Mouse (Mus musculus) layer of hippocampus, postnatal 14 days (tissue): ENCODE measurements around the gene Slc9a9. TPM values are rescaled to one million over a fixed set of nuclear protein-coding genes. Genes with fewer than 3 reads are reported as not detected.
"Not testable (repeated sequence)": the region's sequence is repeated elsewhere in the genome, so short reads cannot be mapped to it uniquely, and the experiment has no call there.

Experiments
- DNase-seq, 2 experiments: peaks; one replicate each; pipeline ENCODE4 v3.0.0; 2021 to 2022; ENCODE audit warnings: low spot score in 2 of 2, mixed read lengths in 1 of 2
- long read RNA-seq, 2 experiments: library from polyadenylated mRNA; stranded (forward); transcript quantifications; one replicate each; pipeline ENCODE4 v2.0.0; 2021
- total RNA-seq, 2 experiments: library from RNA; stranded (reverse); gene quantifications; 2 replicates each; pipeline ENCODE4 v1.2.3; 2021

The Slc9a9 gene
- total RNA-seq = 10 to 100 TPM; 15.2 to 15.6 TPM
- long read RNA-seq, experiment 1, partial matches to known transcripts = 2 of 6 reads
- long read RNA-seq, experiment 1, other reads (novel, unspliced or antisense) = 0 of 6 reads
- long read RNA-seq, experiment 2, partial matches to known transcripts = 0 of 5 reads
- long read RNA-seq, experiment 2, other reads (novel, unspliced or antisense) = 1 of 5 reads

DNA sequence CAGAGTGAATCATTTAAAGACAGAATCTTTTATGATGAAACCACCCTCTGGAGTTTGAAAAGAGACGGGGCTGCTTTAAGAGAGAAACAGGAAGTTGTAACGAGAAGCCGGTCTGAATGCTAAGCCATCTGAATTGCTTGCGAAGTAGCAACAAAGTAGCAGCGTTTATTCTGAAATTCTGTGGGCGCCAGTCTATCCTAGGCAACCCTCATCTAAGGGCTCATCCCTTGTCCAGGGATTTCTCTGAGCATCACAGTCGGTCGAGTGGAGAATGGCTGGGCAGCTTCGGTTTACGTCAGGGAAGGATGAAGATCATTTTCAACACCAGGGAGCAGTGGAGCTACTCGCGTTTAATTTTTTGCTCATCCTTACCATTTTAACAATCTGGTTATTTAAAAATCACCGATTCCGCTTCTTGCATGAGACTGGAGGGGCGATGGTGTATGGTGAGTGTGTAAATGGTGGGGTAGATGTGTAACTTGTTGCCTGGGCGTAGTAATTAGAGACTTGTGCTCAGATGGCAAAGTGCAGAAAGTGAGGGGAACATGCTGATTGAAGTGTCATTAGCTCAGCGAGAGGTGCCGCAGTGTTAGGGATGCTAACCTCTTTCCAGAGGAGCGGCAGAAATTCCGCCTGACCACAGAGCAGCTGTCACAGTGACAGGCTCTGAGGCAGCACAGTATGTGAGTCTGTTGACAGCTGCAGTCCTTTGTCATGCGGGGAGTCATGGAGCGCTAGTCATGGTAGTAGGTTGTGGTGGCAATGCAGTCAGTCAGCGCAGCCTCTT is at the start of gene Slc9a9:
Gene Slc9a9, plus strand, starts transcription at position 119 of the 787 bp plus-strand sequence.
- peak; percentile 47 to 55 for DNase-seq

DNA sequence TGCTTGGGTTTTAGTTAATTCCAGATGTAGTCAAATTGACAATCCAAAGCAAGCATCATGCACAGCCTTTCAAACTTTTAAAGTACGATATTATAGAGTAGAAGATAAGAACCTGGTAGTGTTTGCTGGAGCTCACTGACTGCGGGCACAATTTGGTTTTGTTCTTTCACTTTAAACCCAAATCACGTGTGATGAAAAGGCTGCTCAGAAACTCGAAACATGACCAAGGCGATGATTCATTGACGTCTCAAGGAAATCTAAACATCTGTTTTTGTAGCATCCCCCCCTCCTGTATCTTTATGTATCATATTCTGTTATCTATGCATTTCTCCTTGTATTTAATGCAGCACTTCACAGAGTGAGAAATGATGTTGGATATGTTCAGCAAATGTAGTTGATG is 49.4 kb upstream of the Slc9a9 start:
- DNase-seq = no peak

DNA sequence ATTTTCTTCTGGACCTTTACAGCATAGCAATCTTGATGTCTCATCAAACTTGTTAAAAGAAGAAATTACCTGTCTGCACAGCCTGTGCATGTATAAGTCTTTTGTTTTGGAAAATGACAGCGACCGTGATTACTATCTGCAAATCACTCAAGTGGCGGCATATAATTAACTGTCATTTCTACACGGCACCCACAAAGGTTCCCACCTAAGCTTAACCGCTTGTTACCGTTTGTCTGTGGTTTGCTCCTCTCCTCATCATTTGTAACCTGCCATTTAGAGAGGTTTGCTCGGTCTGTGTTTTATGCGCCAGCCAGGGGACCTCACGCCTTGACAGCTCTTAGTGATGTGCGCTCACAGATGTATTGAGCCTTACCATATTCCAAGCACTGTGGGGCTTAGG is 48.9 kb upstream of the Slc9a9 start:
- DNase-seq = no peak

DNA sequence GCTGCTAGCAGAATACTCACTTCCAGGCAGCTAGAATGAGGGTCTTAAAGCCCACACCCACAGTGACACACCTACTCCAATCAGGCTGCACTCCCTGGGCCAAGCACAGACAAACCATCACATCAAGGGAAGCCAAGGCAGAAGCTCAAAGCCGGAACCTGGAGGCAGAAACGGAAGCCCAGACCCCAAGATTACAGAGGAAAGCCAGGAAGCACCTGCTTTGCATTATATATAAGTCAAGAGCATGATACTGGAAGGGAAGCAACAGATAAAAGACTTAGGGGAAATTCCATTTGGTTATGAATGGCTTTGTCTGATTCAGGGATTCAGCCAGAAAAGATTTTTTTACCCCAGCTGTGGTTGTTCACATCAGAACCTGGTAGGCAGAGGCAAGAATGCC is 47.8 kb upstream of the Slc9a9 start:
- no peak for DNase-seq

DNA sequence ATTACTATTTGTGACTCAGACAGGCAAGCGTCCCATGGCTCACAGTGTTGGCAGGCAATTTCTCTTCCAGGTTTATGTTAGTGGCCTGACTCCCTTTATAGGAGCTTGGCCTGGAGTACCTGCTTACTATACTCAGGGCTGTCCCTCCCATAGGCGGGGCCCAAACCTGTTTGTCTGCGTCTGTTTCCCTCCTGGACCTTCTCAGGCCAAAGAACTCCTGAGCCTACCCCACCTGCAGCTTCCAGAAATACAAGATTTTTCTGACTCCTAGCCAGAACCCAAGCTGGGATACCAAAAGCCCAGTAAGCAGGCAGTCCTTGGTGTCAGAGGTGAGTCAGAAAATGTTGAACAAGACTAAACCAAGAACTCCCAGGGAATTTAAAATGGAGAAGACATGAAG is 43.0 kb upstream of the Slc9a9 start:
- no peak for DNase-seq

DNA sequence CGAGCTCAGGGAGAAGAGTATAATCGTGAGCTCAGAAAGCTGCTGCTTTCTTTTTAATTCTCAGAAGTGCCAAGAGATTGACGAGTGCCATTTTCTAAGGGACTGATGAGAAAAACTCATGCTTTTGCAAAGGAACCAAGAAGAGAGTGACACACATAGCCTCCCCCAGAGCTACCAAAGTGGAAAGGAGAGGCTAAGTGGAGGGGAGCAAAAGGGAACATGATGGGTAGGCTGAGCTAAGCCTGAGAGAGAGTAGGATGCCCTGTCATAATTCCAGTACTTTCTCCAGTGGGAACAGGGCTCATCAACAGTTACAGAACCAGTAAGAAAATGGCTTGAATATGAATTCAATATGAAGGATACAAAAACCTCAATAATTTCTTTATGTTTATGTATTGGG is 40.8 kb upstream of the Slc9a9 start:
- DNase-seq = no peak

DNA sequence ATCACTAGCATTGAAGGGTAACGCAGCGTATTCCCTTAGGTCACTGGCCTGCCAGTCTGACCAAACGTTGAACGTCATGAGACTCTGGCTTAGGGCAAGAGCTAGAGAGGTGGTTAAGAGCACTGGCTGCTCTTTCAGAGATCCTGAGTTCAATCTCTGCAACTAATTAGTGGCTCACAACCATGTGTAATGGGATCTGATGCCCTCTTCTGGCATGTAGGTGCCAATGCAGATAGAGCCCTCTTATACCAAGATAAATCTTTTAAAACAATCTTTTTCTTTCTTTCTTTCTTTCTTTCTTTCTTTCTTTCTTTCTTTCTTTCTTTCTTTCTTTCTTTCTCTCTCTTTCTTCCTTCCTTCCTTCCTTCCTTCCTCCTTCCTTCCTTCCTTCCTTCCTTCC is 35.4 kb upstream of the Slc9a9 start:
- DNase-seq = not testable (repeated sequence)

DNA sequence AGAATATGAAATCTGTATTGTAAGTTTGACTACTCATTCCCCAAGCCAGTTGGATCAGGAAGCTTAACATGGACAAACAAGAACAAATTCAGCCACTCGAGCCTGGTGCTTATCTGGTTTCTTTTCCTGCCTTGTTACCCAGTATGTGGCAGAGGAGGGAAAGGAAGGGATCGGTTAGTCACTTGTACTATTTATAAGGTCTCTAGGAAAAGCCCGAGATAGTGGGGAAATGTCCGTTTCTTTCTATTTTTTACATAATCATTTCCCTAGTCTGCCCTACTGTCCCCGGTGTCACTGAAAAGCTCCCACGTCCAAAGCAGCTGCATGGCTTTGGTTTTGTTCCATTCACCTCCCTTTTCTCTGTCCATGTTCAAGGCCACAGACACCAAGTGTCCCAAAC is 24.1 kb upstream of the Slc9a9 start:
- no peak for DNase-seq

DNA sequence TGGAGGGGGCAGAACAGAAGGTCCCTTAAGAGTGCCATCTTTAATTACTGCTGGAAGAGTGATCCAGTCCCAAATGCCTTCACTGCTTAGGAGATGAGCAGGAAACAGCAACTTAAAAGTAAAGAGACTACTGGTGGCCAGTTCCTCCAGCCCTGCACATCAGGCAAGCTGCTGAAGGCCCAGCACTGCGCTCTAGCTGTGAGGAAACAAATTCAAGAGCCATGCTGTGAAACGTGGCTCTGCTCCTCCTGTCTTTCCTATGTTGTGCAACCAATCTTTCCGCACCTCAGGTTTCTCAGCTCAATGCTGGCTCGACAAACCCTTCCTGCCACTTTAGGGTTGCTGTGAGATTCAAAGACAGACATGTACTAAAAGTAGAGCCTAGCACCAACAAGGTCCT is 22.3 kb upstream of the Slc9a9 start:
- no peak for DNase-seq

DNA sequence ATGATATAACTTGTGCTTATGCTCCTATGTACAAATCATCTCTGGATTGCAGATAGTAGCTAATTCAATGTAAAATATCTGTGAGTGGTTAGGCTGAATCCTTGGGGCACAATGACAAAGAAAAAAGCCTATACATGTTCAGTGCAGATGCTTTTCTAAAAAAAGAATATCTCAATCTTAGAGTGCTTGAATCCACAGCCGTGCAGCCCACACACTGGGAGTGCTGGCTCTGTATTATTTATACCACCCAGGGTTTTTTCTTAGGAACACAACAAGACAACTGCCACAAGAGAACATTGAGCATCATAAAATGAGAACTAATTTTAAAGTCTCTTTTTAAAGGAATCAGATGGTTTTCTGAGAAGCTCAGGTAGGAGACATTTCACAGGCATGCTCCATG is 19.7 kb upstream of the Slc9a9 start:
- DNase-seq = no peak

DNA sequence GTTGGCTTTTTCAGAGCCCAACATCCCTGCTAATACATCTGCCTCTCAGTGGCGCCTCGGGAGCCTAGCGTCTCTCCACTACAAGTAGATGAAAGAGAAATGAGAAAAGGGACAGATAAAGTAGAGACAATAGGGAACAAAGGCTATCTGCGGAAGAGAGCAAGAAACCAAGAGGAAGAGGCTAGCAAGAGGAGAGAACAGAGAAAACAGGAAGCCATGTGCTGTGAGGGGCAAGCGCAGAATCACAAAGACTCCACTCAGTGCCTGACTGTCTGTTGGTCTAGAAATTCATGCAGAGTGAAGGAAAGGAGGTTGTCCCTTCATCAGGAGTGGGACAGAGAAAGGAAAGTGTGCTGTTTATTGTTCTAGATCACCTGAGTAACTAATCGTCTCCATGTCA is 16.5 kb upstream of the Slc9a9 start:
- DNase-seq = no peak

DNA sequence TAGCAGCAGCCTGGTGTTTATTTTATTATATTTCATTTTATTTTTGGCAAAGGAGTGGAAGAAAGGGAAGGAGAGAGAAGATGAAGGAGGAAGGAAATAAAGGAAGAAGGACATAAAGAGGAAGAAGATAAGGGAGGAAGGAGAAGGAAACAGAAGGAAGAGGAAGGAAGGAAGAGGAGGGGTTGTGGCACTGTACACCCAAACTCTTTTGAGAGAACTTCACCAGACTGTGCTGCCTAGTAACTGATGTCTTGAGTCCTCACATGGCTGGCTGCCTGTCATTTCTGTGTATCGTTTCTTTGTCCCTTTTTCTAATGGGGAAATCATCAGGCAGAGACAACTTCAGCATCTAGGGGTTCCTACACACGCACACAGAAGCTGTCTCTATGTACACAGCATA is 15.9 kb upstream of the Slc9a9 start:
- no peak for DNase-seq

DNA sequence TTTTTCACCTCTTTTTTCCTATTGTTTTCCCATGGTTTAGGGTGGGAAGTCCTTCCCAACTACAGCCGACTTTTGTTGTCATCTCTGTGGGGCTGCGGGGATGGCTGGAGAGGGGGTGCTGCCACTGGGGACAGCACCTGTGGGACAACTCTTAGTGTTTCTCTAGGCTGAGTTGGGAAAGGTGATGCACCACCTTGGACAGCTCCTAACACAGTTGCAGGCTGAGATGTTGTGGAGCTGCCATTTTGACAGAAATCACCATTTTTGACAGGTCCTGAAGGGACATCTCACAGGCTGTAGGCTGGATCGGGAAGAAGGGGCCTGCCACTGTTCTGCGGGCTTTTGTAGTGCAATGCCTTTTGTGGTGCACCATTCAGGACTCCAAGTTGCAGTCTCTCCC is 13.4 kb upstream of the Slc9a9 start:
- DNase-seq = no peak

DNA sequence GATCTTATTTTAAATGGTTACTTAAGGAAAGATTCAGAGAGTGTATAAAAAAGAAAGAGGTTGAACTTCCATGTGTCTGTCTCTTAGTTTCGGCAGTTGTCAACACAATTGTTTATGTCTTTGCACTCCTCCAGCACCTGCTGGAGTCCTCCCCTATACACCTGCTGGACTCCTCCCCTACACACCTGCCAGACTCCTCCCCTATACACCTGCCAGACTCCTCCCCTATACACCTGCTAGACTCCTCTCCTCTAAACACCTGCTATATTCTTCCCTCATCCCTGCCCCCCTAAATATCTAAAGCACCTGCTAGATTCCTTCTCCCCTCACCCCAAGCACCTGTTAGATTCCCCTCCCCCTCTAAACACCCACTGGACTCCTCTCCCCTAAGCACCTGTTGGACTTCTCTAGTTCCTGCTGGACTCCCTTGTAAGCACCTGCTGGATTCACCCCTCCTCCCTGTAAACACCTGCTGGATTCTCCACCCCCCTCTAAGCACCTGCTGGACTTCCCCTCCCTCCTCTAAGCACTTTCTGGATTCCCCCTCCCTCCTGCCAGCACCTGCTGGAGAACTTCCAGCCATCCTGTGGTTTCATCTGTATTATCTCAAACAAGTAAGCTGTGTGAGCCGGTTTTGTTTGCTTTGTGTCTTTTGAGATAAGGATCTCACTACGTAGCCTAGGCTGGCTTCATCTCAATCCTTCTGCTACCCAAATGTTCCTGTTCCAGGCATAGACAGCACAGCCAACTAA is 10.1 kb upstream of the Slc9a9 start:
- DNase-seq = no peak

DNA sequence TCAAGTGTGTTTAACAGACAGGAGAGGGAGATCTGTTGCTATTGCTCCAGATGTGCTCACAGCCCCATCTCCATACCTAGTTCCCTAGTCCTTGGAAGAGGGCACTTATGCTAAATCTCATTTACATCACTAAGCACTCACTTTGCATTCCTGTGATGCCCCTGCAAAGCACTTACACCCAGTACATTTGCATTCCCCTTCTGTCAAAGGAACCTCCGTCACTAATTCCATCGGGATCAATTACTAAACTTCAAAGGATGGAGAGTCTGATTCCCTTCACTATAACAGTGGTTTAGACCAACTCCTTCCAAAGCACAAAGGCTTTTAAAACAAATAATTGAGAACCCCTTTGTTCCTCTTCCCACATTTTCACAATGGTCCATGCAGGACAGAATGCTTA is 7.9 kb upstream of the Slc9a9 start:
- no peak for DNase-seq

DNA sequence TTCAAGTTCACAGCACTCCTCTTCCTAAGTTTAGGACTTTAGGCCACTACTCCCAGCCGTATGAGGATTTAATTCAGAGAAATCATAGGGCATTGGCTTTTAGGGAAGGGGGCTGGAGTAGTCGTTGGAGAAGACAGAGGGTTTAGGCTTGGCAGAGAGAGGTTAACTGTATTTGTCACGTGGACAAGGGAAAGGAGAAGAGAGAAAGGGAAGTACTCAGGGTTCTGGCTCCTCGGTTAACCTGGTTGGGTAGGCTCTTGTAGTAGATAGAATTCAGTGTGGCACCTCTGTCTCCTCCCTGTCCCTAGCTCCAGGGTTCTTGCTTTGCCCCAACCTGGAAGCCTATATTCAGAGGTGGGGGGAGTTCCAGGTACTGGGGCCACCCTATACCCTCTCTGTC is 4.5 kb upstream of the Slc9a9 start:
- DNase-seq = no peak

DNA sequence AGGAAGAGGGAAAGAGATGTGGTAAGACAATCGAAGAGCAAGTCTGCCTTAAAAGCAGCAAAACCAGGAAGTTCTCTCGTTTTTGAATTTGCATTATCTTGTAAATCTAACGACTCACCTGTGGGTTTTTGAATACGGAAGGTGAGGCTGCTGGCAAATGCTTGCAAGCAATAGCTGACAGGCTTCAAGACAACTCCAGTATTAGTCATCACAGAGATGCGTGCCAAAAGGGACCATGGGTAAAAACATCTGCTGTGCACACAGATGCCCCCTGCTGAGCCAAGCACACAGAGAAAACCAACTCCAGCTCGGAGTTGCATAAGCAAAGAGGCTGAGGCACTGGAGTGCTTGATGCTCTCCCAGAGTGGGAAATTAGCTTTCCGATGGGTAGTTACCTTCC is 1.1 kb upstream of the Slc9a9 start:
- peak in 1 of 2 experiments; percentile 18 for DNase-seq

DNA sequence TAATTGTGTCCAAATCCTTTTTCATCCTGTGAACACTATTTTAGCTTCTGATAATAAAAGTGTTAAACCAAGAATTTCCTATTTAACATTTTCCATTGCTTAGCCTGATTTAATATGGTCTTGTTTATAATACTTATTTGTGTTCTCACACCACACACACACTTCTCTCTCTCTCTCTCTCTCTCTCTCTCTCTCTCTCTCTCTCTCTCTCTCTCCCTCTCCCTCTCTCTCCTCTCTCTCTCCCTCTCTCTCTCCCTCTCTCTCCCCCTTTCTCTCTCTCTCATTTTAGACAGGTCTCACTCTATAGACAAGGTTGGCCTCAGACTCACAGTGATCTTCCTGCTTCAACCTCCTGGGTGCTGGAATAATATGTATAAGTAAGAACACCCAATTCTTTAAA is 995 bp downstream of the Slc9a9 start:
- no peak for DNase-seq

DNA sequence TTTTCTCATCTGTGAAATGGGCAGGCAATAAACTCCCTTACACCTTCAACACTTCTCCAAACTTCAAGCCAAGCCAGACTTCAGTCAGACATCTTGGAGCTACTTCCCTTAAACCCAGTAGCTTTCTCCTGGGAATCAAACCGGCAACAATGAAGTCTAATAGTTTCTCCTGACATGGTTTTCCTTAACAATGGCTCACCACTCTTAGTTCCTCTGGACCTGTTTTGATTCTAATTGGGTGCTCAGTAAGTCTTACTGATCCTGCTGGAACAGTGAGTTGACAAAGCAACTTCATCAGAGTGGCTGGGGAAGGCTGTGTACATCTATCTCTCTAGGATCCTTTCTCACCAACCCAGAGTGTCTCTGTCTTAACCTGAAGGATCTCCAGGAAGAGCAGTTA is 5.0 kb downstream of the Slc9a9 start:
- DNase-seq = no peak

DNA sequence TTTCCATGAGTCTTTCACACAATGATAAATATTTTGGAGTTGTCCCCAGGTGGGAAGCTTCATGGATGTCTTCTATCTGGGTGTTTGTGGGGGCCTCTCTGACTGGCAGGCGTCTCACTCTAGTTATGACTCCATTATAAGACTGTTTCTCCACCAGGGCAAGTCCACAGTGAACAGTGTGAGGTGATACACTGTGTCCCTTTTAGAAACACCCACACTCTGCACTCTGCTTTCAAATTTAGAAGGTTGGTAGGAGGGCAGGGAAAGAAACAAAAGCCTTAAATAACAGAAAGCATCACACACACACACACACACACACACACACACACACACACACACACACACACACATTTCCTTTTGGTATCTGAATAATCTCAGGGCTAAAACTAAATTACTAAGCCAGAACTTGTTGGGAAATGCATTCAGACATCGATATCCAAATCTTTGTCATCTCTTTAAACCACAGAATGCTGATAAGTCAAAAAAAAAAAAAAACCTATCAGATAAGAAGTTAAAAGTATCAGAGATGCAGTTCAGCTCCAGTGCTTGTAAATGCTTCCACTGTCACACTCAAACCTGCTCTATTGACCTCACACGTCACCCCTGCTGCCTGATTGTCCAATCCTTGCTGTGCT is 8.4 kb downstream of the Slc9a9 start:
- DNase-seq = no peak

DNA sequence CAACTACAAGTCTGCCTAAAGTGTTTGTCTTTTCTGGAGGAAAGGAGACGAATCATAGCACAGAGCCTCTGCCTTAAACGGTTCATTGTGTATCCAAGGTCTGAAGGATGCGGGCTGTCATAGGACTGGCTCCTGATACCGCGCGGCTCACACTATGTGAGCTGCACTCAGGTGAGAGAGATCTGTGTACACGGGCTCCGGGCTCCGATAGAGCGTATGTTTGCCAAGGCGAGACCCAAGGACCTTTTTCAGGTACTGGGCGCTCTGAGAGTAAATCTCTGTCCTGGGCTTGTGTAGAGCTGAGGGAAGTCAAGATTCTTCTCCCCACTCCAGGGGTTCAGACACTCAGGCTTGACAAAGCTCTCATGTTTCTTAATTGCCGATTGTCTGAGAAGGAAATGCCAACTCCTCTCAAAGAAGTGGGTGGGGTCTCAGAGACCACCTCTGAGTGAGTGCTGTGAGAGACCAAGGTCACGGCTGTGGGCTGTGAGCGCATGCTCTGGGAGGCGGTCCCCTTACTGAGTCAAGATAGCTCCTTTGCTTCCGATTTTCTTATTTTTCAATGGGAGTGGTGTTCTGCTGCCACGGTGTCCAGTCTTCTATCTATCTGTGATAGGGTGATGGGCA is 10.9 kb downstream of the Slc9a9 start:
- DNase-seq = no peak

DNA sequence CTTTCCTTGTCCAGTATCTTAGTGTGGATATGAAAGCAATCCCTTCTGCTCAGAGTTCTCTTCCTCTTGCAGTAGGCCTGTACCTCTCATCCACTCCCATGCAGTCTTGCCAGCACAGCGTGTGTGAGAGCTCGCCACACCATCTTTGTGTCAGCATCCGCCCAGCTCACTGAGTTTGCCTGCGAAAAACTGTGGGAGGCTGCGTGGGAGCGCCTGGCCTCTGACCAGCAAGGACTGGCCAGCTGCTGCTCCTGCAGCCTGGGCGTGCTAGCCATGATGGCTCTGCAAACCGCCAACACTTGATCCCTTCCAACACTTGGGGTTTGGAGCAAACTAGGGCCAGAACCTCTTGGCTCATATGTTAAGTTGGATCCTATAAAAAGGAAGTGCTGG is 11.4 kb downstream of the Slc9a9 start:
- DNase-seq = no peak
